Mouse (Mus musculus): ENCODE data around the gene Mfsd2b.
A peak's percentile ranks its signal among the peaks of the same experiment; 100 is the strongest.

The Mfsd2b gene

GRCm38 (mm10) chr12:4872983-4873477 is 1.1 kb downstream of the Mfsd2b start:
- DNase-seq = no peak

- DNase-seq = peak; percentile 7 to 22
These were observed 1.9 kb downstream of the Mfsd2b start for GRCm38 (mm10) chr12:4872273-4872672.

GRCm38 (mm10) chr12:4871260-4871659 is 2.9 kb downstream of the Mfsd2b start:
- DNase-seq = no peak

- DNase-seq = no peak
These were observed 5.2 kb downstream of the Mfsd2b start for GRCm38 (mm10) chr12:4868924-4869323.

- DNase-seq = no peak
These were observed 9.8 kb downstream of the Mfsd2b start for GRCm38 (mm10) chr12:4864338-4864690.

- no peak for DNase-seq
These were observed 10.4 kb downstream of the Mfsd2b start for GRCm38 (mm10) chr12:4863654-4864337.

GRCm38 (mm10) chr12:4862672-4863071 is 11.5 kb downstream of the Mfsd2b start:
- peak in 1 of 2 experiments; percentile 22 for DNase-seq

- no peak for DNase-seq
These were observed 14.8 kb downstream of the Mfsd2b start for GRCm38 (mm10) chr12:4859241-4859914.

- no peak for DNase-seq
These were observed 17.3 kb downstream of the Mfsd2b start for GRCm38 (mm10) chr12:4856834-4857233.

GRCm38 (mm10) chr12:4856160-4856559 is 18.0 kb downstream of the Mfsd2b start:
- DNase-seq = peak; percentile 69 to 73

- peak; percentile 44 to 52 for DNase-seq
These were observed 30.4 kb downstream of the Mfsd2b start for GRCm38 (mm10) chr12:4843741-4844140.

- peak; percentile 86 for DNase-seq
These were observed 31.1 kb downstream of the Mfsd2b start, which contains the start of gene Wdcp for GRCm38 (mm10) chr12:4842890-4843597. Wdcp (plus strand) TSS chr12:4843303.

GRCm38 (mm10) chr12:4842456-4842855 is 31.7 kb downstream of the Mfsd2b start:
- DNase-seq = no peak

GRCm38 (mm10) chr12:4841392-4841887 is 32.7 kb downstream of the Mfsd2b start, which contains the start of gene Fkbp1b:
Fkbp1b (minus strand) TSS chr12:4841591.
- DNase-seq = peak in 1 of 2 experiments; percentile 28

- no peak for DNase-seq
These were observed 33.4 kb downstream of the Mfsd2b start for GRCm38 (mm10) chr12:4840741-4841140.

- DNase-seq = peak; percentile 34 to 37
These were observed 34.1 kb downstream of the Mfsd2b start for GRCm38 (mm10) chr12:4840010-4840409.

GRCm38 (mm10) chr12:4836959-4837358 is 37.2 kb downstream of the Mfsd2b start:
- DNase-seq = no peak

GRCm38 (mm10) chr12:4827256-4827655 is 46.9 kb downstream of the Mfsd2b start:
- no peak for DNase-seq

- DNase-seq = peak; percentile 100
These were observed 56.6 kb downstream of the Mfsd2b start, which contains the start of gene Sf3b6 for GRCm38 (mm10) chr12:4817361-4818101. Sf3b6 (plus strand) TSS chr12:4817544.

- DNase-seq = no peak
These were observed 57.3 kb downstream of the Mfsd2b start for GRCm38 (mm10) chr12:4816680-4817360.

GRCm38 (mm10) chr12:4813636-4814035 is 60.5 kb downstream of the Mfsd2b start:
- no peak for DNase-seq

Measured in B cell, adult 2 months (primary cell).